Mouse (Mus musculus): ENCODE measurements around the gene Fes. TPM values are rescaled to one million over a fixed set of nuclear protein-coding genes. Genes with fewer than 3 reads are reported as not detected.

Gene Fes
- polyA plus RNA-seq, 1 experiment = not detected

DNA sequence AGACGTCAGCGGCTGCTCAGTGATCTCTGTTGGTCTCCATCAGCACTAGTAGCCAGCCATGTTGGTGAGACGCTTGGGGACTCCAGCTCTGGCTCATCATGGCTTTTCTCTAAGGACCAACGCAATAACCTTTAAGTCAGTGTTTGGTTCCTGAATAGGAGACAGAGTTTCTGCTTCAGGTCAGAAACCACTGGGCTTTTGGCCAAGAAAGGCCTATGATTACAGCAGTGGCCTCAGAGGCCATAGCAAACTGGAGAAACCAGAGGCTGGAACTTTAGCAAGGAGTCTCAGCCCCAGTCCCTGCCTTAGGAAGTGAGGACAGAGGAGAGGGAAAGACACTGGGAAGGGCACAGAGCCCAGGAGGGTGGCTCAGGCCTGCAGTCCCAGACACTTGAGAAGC is 32.8 kb upstream of the Fes start:
- TF ChIP-seq POLR2A (IDR thresholded peaks at IDR 0.05; ENCODE audit: insufficient read depth, low read depth, low read length) (no peak), CTCF (IDR thresholded peaks at IDR 0.05; ENCODE audit: insufficient read depth, low read depth, low read length) (no peak)
- H3K27ac ChIP-seq (ENCODE audit: insufficient read depth, low read depth, low read length) = no peak overlapping the region
- WGBS = 93% methylated on average over 4 of the region's 4 CpGs
- H3K4me3 ChIP-seq (ENCODE audit: insufficient read depth, low read depth, low read length) = no peak overlapping the region
- H3K4me1 ChIP-seq (ENCODE audit: control insufficient read depth, insufficient read depth, low read length) = peaks cover 3% of the 10 kb centered on the region

GRCm38 (mm10) chr7:80419278-80419677 is 31.5 kb upstream of the Fes start:
- peaks cover 3% of the 10 kb centered on the region for H3K4me1 ChIP-seq (ENCODE audit: control insufficient read depth, insufficient read depth, low read length)
- no peak overlapping the region for H3K27ac ChIP-seq (ENCODE audit: insufficient read depth, low read depth, low read length)
- TF ChIP-seq CTCF (IDR thresholded peaks at IDR 0.05; ENCODE audit: insufficient read depth, low read depth, low read length) (no peak), POLR2A (IDR thresholded peaks at IDR 0.05; ENCODE audit: insufficient read depth, low read depth, low read length) (no peak)
- H3K4me3 ChIP-seq (ENCODE audit: insufficient read depth, low read depth, low read length) = no peak overlapping the region
- 86% methylated on average over 3 of the region's 3 CpGs for WGBS

DNA sequence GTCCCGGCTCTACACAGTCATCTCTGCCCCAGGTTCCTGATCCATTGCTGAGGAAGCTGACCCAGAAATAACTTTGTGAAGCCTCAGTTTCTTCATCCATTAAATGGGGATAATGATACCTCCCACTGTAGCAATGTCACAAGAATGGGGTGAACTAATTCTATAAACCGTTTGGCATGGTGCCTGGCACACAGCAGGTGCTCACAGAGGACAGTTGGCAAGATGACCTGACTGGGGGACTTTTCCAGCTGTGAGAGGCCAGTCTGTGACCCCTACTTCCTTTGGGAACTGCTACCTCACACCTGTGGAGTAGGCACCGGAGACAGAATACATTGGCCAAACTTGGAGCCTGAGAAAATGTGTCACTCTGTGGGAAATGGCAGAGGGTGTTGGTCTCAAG is 30.3 kb upstream of the Fes start:
- H3K4me3 ChIP-seq (ENCODE audit: insufficient read depth, low read depth, low read length) = no peak overlapping the region
- no peak for TF ChIP-seq CTCF (IDR thresholded peaks at IDR 0.05; ENCODE audit: insufficient read depth, low read depth, low read length)
- TF ChIP-seq POLR2A (IDR thresholded peaks at IDR 0.05; ENCODE audit: insufficient read depth, low read depth, low read length) = no peak
- 80% methylated on average over 3 of the region's 3 CpGs for WGBS
- H3K4me1 ChIP-seq (ENCODE audit: control insufficient read depth, insufficient read depth, low read length) = peaks cover 5% of the 10 kb centered on the region
- H3K27ac ChIP-seq (ENCODE audit: insufficient read depth, low read depth, low read length) = no peak overlapping the region

GRCm38 (mm10) chr7:80417601-80418000 is 29.9 kb upstream of the Fes start:
- TF ChIP-seq POLR2A (IDR thresholded peaks at IDR 0.05; ENCODE audit: insufficient read depth, low read depth, low read length) = no peak
- TF ChIP-seq CTCF (IDR thresholded peaks at IDR 0.05; ENCODE audit: insufficient read depth, low read depth, low read length) = no peak
- peaks cover 4% of the 10 kb centered on the region; the same call in 1 of the 2 replicates for H3K4me1 ChIP-seq (ENCODE audit: control insufficient read depth, insufficient read depth, low read length)
- H3K4me3 ChIP-seq (ENCODE audit: insufficient read depth, low read depth, low read length) = no peak overlapping the region
- H3K27ac ChIP-seq (ENCODE audit: insufficient read depth, low read depth, low read length) = no peak overlapping the region

DNA sequence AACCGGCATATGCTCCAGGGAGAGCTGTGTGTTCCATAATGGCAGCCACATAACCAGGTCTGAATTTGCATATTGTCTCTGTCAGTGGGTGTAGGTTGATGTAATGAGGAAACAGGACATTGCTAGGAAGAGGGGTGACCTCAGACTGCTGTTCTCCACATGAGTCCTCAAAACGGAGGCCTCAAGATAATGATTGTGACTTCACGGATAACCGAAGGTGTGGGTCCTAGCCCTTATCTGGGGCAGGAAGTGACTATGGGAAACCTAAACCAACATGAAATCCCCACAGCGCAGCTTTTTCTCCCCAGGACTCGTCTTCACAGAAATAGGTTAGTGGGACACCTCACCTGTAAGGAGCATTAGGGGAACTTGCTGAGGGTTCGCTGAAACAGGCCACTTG is 29.2 kb upstream of the Fes start:
- WGBS = 96% methylated on average over 7 of the region's 7 CpGs
- Histone ChIP-seq H3K4me3 (ENCODE audit: insufficient read depth, low read depth, low read length) (no peak overlapping the region), H3K27ac (ENCODE audit: insufficient read depth, low read depth, low read length) (no peak overlapping the region), H3K4me1 (ENCODE audit: control insufficient read depth, insufficient read depth, low read length) (peaks cover 8% of the 10 kb centered on the region)
- TF ChIP-seq POLR2A (IDR thresholded peaks at IDR 0.05; ENCODE audit: insufficient read depth, low read depth, low read length) (no peak), CTCF (IDR thresholded peaks at IDR 0.05; ENCODE audit: insufficient read depth, low read depth, low read length) (no peak)

- Histone ChIP-seq H3K4me3 (ENCODE audit: insufficient read depth, low read depth, low read length) (no peak overlapping the region), H3K27ac (ENCODE audit: insufficient read depth, low read depth, low read length) (no peak overlapping the region), H3K4me1 (ENCODE audit: control insufficient read depth, insufficient read depth, low read length) (peaks cover 11% of the 10 kb centered on the region)
- WGBS = 88% methylated on average over 7 of the region's 7 CpGs
- TF ChIP-seq CTCF (IDR thresholded peaks at IDR 0.05; ENCODE audit: insufficient read depth, low read depth, low read length) (no peak), POLR2A (IDR thresholded peaks at IDR 0.05; ENCODE audit: insufficient read depth, low read depth, low read length) (no peak)
Measured at GRCm38 (mm10) chr7:80414303-80414855, 26.6 kb upstream of the Fes start.

DNA sequence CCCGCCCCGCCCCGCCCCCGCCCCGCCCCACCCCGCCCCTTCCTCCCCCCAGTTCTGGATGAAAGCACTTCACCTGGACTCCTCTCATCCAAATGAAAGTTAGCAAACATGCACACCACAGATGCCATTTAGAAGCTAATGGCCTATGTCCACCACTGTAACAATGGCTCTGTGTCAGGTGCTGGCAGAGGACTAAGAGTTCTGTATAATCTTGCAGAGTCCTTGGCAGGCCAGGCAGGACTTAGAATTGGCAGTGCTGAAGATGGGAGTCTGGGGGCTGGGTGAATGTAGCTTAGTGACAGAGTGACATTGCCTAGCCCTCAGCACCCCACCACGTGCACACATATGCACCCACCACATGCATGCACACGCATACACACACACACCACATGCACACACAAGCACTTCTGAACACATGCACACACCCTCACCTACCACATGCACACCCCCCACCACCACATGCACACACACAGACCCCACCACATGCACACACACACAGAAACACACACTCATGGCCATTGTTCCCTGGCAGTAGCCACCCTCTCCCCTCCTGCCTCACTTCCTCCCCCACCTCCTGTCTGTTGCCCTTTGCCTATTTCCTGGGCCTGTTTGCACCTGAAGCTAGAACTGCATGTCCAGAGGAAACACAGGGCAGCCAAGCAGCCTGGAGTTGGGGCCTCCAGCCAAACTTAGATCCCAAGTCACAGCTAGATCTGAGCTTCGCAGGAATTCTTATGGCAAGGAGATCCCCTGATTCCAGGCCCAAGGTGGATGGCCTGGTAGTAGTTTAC is 26.0 kb upstream of the Fes start:
- no peak overlapping the region for H3K4me3 ChIP-seq (ENCODE audit: insufficient read depth, low read depth, low read length)
- TF ChIP-seq POLR2A (IDR thresholded peaks at IDR 0.05; ENCODE audit: insufficient read depth, low read depth, low read length) (no peak), CTCF (IDR thresholded peaks at IDR 0.05; ENCODE audit: insufficient read depth, low read depth, low read length) (no peak)
- 72% methylated on average over 9 of the region's 9 CpGs for WGBS
- H3K27ac ChIP-seq (ENCODE audit: insufficient read depth, low read depth, low read length) = no peak overlapping the region
- H3K4me1 ChIP-seq (ENCODE audit: control insufficient read depth, insufficient read depth, low read length) = peaks cover 11% of the 10 kb centered on the region

DNA sequence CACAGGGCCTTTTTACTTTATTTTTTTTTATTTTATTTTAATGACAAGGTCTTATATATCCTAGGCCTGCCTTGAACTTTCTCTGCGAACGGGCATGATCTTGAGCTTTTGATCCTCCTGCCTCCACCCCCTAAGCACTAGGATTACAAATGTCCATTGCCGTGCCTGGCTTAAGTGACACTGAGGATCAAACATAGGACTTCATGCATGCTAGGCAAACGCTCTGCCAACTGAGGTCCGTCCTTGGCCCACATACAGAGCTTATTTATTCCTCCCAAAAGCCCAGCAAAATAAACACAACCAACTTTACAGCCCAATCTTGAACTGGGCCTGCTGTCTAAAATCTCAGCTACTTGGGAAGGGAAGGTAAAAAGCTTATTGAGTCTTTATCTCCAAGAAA is 25.0 kb upstream of the Fes start:
- WGBS = 58% methylated on average over 5 of the region's 5 CpGs
- Histone ChIP-seq H3K4me3 (ENCODE audit: insufficient read depth, low read depth, low read length) (no peak overlapping the region), H3K27ac (ENCODE audit: insufficient read depth, low read depth, low read length) (no peak overlapping the region), H3K4me1 (ENCODE audit: control insufficient read depth, insufficient read depth, low read length) (peaks cover 11% of the 10 kb centered on the region)
- no peak for TF ChIP-seq POLR2A (IDR thresholded peaks at IDR 0.05; ENCODE audit: insufficient read depth, low read depth, low read length)
- no peak for TF ChIP-seq CTCF (IDR thresholded peaks at IDR 0.05; ENCODE audit: insufficient read depth, low read depth, low read length)

DNA sequence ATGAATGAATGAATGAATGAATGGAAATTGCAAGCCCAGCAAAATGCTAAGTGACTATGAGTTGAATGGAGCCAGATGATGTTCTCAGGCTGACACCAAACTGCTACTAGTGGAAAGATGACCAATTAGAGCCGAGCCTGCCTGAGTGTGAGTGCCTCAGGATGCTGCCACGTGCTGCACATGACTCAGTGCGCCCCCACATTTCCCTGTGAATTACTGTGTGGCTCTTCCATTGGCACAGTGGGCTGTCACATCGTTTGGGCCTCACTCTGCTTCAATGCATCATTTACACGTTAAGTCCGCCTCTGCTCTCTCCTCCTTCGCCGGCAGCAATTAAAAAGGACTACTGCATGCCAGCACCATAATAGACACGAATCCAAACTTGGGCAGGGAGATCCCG is 24.5 kb upstream of the Fes start:
- H3K4me3 ChIP-seq (ENCODE audit: insufficient read depth, low read depth, low read length) = no peak overlapping the region
- WGBS = 26% methylated on average over 10 of the region's 10 CpGs
- TF ChIP-seq CTCF (IDR thresholded peaks at IDR 0.05; ENCODE audit: insufficient read depth, low read depth, low read length) (no peak), POLR2A (IDR thresholded peaks at IDR 0.05; ENCODE audit: insufficient read depth, low read depth, low read length) (no peak)
- peaks cover 11% of the 10 kb centered on the region for H3K4me1 ChIP-seq (ENCODE audit: control insufficient read depth, insufficient read depth, low read length)
- no peak overlapping the region for H3K27ac ChIP-seq (ENCODE audit: insufficient read depth, low read depth, low read length)
